ENCODE assay signal across 8 mouse cellular contexts in the genomic region with DNA sequence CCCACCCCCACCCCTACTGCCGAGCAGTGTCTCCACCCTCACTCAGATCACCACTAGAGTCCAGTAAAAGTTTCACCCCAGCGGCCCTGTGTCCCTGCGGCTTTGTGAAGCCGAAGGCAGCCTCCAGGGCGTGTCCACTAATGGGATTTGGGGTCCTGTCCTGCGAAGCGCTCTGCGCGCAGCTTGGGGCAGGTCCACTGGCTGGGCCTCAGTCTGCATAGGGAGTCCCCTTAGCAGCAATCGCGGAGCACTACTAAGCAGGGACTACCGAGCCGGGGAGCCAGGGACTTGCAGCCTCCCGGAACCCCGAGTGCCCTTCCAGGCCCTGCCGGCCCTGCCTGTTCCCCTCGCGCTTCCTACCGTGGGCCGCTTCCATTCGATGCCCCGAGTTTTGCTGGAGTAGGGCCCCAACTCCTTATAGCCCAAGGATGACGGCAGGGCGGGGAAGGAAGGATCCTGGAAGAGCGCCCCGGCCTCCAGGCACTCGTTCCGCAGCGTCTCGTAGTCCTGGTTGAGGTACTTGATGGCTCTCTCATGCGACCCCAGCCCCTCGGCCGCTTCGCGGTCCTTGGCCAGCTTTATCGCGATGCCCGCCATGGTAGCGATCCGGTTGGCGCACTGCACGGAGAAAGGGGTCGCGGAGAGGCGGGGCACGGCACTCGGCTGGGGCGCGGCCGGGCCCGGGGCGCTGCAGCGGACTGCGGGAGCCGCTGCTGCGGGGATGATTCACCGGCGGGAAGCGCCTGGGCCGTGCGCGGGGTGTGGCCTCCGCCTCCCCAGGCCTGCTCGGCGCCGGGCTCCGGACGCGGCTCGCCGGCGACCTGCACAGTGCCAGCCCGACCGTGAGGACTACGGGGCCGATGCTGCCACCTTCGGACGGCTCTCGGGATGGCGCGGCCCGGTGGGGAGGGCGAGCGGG. TPM values are rescaled to one million over a fixed set of nuclear protein-coding genes. Genes with fewer than 3 reads are reported as not detected.
DNase-seq lines count a peak whose midpoint lies in the region; ATAC-seq and TF ChIP-seq lines count a peak whose summit lies in the region.

A gene (minus strand): TSS at position 851 of the 919 bp plus-strand sequence.

- H3K9ac ChIP-seq in lung, embryonic 14.5 days, result peak within 1 kb of the TSS; percentile 94
- H3K9ac ChIP-seq in neural tube, embryonic 15.5 days (replicated peaks), result peak within 1 kb of the TSS; percentile 82

- TF ChIP-seq CTCF in E14TG2a.4 (conservative IDR thresholded peaks at IDR 0.05; ENCODE audit: low read length), result no peak
- peak; percentile 62 for TF ChIP-seq CTCF in cerebellum, adult 2 months (IDR thresholded peaks at IDR 0.05; ENCODE audit: borderline replicate concordance, insufficient read depth, low read depth, low read length)
- TF ChIP-seq CTCF in lung, embryonic 14.5 days (IDR thresholded peaks at IDR 0.05; ENCODE audit: low read depth), result peak; percentile 66

- peak within 1 kb of the TSS; percentile 64 for H3K27ac ChIP-seq in cerebellum, adult 2 months (ENCODE audit: insufficient read depth, low read length)
- peak within 1 kb of the TSS; percentile 90 for H3K27ac ChIP-seq in lung, embryonic 14.5 days (ENCODE audit: low read depth)
- H3K27ac ChIP-seq in neural tube, embryonic 15.5 days (replicated peaks), result peak within 1 kb of the TSS; percentile 85

- H3K27me3 ChIP-seq in E14TG2a.4 (ENCODE audit: insufficient read depth, low read length), result peaks cover 82% of the 10 kb centered on the region
- no peaks in the 10 kb centered on the region for H3K27me3 ChIP-seq in cerebellum, adult 2 months (ENCODE audit: control insufficient read depth, insufficient read depth, low read length)
- no peaks in the 10 kb centered on the region for H3K27me3 ChIP-seq in lung, embryonic 14.5 days (ENCODE audit: insufficient read depth, low read length)
- peaks cover 9% of the 10 kb centered on the region for H3K27me3 ChIP-seq in neural tube, embryonic 15.5 days (replicated peaks)

- no peaks in the 10 kb centered on the region for H3K9me3 ChIP-seq in E14TG2a.4 (ENCODE audit: low read length)
- no peaks in the 10 kb centered on the region for H3K9me3 ChIP-seq in lung, embryonic 14.5 days (ENCODE audit: low read depth, low read length)
- no peaks in the 10 kb centered on the region for H3K9me3 ChIP-seq in neural tube, embryonic 15.5 days (replicated peaks)

- ATAC-seq in frontal cortex, adult (ENCODE audit: low TSS enrichment), result peak; percentile 76
- ATAC-seq in lung, embryonic 14.5 days (ENCODE audit: insufficient read depth), result peak; percentile 93
- ATAC-seq in neural tube, embryonic 15.5 days (ENCODE audit: low FRiP score), result peak; percentile 96

- peaks cover 67% of the 10 kb centered on the region for H3K4me1 ChIP-seq in E14TG2a.4 (replicated peaks; ENCODE audit: low read depth, low read length)
- H3K4me1 ChIP-seq in cerebellum, adult 2 months (ENCODE audit: control insufficient read depth, insufficient read depth, low read length), result no peaks in the 10 kb centered on the region; the same call in 1 of the 2 replicates
- H3K4me1 ChIP-seq in lung, embryonic 14.5 days (ENCODE audit: insufficient read depth), result peaks cover 24% of the 10 kb centered on the region
- peaks cover 36% of the 10 kb centered on the region for H3K4me1 ChIP-seq in neural tube, embryonic 15.5 days

- H3K4me3 ChIP-seq in E14TG2a.4 (replicated peaks; ENCODE audit: low read length), result peak within 1 kb of the TSS; percentile 82
- H3K4me3 ChIP-seq in cerebellum, adult 2 months (replicated peaks; ENCODE audit: insufficient read depth, low read depth, low read length), result peak within 1 kb of the TSS; percentile 85
- H3K4me3 ChIP-seq in lung, embryonic 14.5 days (ENCODE audit: low read depth, low read length), result peak within 1 kb of the TSS; percentile 66
- H3K4me3 ChIP-seq in neural tube, embryonic 15.5 days (replicated peaks), result peak within 1 kb of the TSS; percentile 70

- peak within 1 kb of the TSS; percentile 81 for H3K4me2 ChIP-seq in lung, embryonic 14.5 days
- peak within 1 kb of the TSS; percentile 82 for H3K4me2 ChIP-seq in neural tube, embryonic 15.5 days

- TF ChIP-seq POLR2A in cerebellum, adult 2 months (IDR thresholded peaks at IDR 0.05; ENCODE audit: borderline replicate concordance, insufficient read depth, low read length), result 0 out of 2 replicates have a peak, but pooled peaks have one; percentile 29

- WGBS in cerebellum, adult 2 months, result under 1% methylated on average over 81 of the region's 84 CpGs
- under 1% methylated on average over 81 of the region's 84 CpGs for WGBS in lung, embryonic 14.5 days
- under 1% methylated on average over 83 of the region's 84 CpGs for WGBS in neural tube, embryonic 15.5 days

- H3K36me3 ChIP-seq in E14TG2a.4 (ENCODE audit: insufficient read depth, low read length), result no peaks in the 10 kb centered on the region
- H3K36me3 ChIP-seq in lung, embryonic 14.5 days (ENCODE audit: insufficient read depth), result peaks cover 24% of the 10 kb centered on the region
- peaks cover 6% of the 10 kb centered on the region for H3K36me3 ChIP-seq in neural tube, embryonic 15.5 days

- DNase-seq in cerebellum, adult 2 months, result peak; percentile 88 to 89
- peak; percentile 90 for DNase-seq in heart, postnatal 4 days
- DNase-seq in layer of hippocampus, adult 8-10 months (ENCODE audit: low spot score in 2 of 2), result peak; percentile 42 to 75
- peak; percentile 87 for DNase-seq in lung, embryonic 14.5 days
- DNase-seq in testis, postnatal 10 days (ENCODE audit: low spot score), result peak; percentile 89

RNA-seq across cellular contexts. Expression of the gene that starts here (rescaled TPM):
- 82.6 and 86.9 TPM in 2 replicates for polyA plus RNA-seq in cerebellum, adult 2 months (2012; rRNA removed)
- 10 to 100 TPM; 86.6 to 89.9 TPM for total RNA-seq in heart, postnatal 4 days (2021)
- total RNA-seq in layer of hippocampus, adult 8-10 months (2022), result 10 to 100 TPM; 68.8 to 72.9 (median 71.6) TPM
- polyA plus RNA-seq in lung, embryonic 14.5 days (2014; fragmentation: Nextera tagmentation; extraction: Ambion mirVana), result 116 and 117 TPM in 2 replicates
- 95.3 and 98.9 TPM in 2 replicates for polyA plus RNA-seq in neural tube, embryonic 15.5 days (2015; fragmentation: Nextera tagmentation; extraction: Ambion mirVana)

Comparison
In these comparisons a context has a peak if more than half of its experiments do, and no peak if none do; other contexts are left out.
1. Peak in every context shown above with its lines: DNase-seq, ATAC-seq, H3K4me3 ChIP-seq and H3K27ac ChIP-seq.